Mouse (Mus musculus): ENCODE measurements around the gene Phykpl.
A peak's percentile ranks its signal among the peaks of the same experiment; 100 is the strongest.
"Not testable (repeated sequence)": the region's sequence is repeated elsewhere in the genome, so short reads cannot be mapped to it uniquely, and the experiment has no call there.

Gene Phykpl

DNA sequence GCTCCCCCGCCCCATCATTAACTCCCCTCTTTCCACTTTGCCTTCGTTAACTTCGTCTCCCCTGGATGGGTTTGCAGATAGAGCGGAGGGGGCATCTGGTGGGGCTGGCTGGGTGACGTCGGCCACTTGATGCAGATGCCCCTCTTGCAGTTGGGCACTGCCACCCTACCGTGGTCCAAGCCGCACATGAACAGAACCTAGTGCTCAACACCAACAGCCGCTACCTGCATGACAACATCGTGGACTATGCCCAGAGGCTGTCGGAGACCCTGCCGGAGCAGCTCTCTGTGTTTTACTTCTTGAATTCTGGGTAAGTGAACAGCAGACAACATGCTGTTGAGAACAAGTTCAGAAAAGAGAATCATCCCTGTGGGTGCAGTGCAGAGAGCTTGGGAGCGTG, 1.9 kb downstream of the Phykpl start:
- no peak for DNase-seq (ENCODE audit: low read depth)

GRCm38 (mm10) chr11:51587059-51587458, 2.5 kb downstream of the Phykpl start:
- no peak for DNase-seq (ENCODE audit: low read depth)

DNA sequence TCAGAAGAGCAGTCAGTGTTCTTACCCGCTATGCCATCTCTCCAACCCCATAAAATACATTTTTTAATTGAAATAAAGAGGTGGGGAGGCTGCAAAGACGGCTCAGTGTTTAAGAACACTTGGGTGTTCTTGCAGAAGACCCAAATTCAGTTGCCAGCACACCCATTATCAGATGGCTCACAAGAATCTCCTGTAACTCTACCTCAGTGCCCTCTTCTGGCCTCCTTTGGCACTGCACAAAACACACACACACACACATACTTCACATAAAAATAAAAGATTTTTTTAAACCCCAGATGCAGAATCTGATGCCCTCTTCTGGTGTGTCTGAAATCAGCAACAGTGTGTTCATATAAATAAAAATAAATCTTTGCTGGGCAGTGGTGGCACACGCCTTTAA, 4.3 kb downstream of the Phykpl start:
- peak; percentile 28 for DNase-seq (ENCODE audit: low read depth)

- DNase-seq (ENCODE audit: low read depth) = no peak
These were observed 5.4 kb downstream of the Phykpl start for GRCm38 (mm10) chr11:51590002-51590401.

- DNase-seq (ENCODE audit: low read depth) = no peak
These were observed 6.6 kb downstream of the Phykpl start for GRCm38 (mm10) chr11:51591168-51591567.

- no peak for DNase-seq (ENCODE audit: low read depth)
These were observed 7.4 kb downstream of the Phykpl start for GRCm38 (mm10) chr11:51591915-51592314.

DNA sequence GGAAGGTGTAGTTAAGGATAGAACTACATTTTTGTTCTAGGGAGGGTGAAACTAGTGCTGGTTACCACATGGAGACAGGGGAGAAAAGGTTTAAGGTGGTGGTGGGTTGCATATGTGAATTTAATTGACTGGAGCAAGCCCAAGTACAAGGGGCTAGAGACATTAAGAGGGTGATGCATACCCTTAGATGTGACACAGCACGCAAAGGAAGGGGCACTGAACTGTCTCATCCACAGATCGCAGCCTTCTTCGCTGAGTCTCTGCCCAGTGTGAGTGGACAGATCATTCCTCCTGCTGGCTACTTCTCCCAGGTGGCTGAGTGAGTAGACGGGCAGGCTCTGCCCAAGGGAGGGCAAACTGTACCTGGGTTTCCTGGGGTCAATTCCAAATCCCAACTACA, 8.8 kb downstream of the Phykpl start:
- DNase-seq (ENCODE audit: low read depth) = no peak

DNA sequence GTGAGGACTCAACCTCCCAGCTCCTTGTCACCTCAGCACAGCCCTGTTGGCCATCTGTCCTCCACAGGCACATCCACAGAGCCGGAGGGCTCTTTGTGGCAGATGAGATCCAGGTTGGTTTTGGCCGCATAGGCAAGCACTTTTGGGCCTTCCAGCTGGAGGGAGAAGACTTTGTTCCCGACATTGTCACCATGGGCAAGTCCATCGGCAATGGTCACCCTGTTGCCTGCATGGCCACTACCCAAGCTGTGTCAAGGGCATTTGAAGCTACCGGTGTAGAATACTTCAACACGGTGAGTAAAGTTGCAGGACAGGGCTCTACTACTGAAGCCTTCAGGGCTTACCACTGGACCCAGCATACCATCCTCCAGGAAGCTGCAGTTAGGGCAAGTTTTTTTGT, 9.3 kb downstream of the Phykpl start:
- no peak for DNase-seq (ENCODE audit: low read depth)

DNA sequence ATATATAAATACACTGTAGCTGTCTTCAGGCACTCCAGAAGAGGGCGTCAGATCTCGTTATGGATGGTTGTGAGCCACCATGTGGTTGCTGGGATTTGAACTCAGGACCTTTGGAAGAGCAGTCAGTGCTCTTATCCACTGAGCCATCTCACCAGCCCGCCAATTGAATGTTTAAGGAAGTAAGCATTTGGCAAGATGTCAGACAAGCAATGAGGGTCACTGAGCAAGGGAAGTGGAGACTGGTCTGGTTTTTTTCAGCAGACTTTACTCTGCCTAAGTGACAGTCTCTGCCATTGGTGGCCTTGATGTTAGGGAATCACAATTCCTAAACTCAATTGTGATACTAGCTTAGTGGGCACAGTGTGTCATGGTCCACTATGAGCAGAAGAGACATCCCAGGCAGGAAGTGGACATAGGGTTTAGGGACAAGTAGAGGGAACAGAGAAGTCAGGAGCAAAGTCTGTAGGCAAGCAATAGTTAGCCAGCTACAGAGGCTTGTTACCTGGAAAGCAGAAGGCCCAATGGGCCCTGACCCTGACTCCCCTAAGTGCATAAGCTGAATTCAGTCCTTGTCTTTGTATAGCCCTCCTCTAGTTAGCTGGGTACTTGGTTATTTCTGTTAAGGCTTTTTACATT, 10.3 kb downstream of the Phykpl start:
- DNase-seq (ENCODE audit: low read depth) = no peak

GRCm38 (mm10) chr11:51595459-51596083, 11.0 kb downstream of the Phykpl start:
- DNase-seq (ENCODE audit: low read depth) = no peak

DNA sequence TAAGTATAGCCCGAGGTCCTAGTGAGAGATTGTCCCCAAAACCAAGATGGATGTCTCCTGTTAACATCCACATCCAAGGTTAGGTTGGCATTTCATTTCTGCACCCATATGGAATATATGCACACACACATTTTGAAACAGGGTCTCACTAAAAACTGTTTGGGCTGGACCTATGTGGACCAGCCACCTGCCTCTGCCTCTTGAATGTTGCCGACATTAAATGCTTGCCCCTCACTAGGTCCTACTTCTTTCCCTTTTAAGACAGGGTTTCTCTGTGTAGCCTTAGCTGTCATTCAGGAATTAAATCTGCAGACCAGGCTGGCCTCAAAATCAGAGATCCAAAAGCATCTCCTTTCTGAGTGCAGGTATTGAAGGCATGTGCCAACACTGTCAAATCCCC, 13.0 kb downstream of the Phykpl start:
- DNase-seq (ENCODE audit: low read depth) = no peak

DNA sequence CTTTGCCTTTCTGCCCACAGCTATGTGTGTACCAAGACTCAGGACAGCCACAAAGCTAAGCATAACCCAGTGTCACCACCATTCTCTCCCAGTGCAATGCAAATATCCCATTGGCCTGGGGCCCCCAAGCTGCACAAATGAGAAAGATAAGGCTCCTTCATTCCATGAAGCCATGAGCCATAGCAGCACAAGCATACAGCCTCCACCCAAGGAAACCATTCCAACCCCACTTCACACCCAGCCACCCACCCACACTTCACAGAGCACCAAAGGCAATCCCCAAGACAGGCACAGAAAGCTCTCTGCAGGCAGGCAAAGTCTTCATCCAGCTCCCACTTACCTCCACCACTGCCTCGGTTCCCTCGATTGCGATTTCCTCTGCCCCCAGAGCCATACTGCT, 17.7 kb downstream of the Phykpl start:
- no peak for DNase-seq (ENCODE audit: low read depth)

DNA sequence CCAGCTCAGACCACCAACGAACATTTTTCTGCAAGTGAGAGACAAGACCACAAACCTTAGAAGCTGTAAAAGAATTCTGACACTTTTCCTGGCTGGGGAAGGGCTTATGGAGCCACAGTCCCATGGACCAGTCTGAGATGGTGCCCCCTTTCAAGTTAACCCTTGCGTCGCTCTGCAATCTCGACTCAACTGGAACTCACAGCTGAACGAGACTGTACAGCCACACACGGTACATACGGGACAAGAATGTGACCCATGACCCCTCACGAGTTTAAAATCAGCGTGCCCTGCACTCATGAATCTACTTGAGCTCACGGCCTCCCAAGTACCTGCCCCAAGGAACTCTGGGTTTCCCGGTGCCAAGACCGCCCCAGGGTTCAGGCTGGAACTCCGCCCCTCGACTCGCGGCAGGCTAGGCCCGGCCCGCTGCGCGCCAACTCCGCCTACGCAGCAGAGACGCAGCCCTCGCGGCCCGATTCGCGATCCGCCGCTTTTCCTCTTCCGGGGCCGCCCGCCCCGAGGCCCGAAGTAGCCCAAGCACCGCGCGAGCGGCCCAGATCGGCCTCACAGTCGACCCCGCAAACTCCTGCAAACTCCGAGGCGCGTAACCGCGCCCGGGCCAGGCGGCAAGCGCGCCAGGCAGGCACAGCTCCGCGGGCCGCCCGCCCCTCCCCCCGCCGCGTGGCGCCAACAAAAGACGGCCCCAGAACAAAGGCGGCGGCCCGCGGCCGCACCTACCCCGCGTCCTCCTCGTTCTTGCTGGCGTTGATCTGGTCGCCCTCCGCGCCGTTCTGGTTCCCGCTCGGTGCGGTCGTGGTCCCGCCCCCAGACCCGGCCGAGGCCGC, 21.3 kb downstream of the Phykpl start:
- peak; percentile 96 for DNase-seq (ENCODE audit: low read depth)

DNA sequence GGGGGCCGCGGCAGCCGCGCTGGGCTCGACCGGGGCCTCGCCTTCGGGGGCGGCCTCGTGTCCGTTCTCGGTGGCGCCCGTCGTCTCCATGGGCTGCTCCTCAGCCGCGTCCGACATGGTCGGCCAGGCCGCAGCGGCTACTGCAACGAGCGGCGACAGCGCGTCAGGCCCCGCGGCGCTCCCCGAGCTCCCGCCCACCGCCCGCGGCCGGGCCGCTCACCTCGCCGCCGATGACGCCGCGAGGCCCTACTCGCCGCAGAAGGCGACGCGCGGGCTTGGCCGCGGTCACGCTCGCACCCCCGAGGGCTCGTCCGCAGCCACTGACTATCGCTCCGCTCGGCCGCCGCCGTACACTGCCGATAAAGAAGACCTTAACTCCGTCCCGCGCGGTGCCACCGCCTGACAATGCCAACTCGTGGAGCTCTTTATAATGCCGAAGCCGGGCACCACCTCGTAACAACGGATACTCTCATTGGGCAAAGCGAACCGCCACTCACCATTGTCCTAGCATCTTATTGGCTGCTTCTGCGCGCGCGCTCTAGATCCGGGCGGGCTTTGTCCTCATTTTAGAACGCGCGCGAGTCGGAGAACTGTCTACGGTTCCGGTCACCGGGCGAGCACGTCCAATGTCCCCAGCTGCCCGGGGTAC, 22.0 kb downstream of the Phykpl start, which contains the start of gene Hnrnpab:
Gene Hnrnpab (minus strand): TSS at position 401 of the 649 bp plus-strand sequence.
- peak; percentile 98 for DNase-seq (ENCODE audit: low read depth)

- no peak for DNase-seq (ENCODE audit: low read depth)
These were observed 22.7 kb downstream of the Phykpl start for GRCm38 (mm10) chr11:51607096-51607738.

DNA sequence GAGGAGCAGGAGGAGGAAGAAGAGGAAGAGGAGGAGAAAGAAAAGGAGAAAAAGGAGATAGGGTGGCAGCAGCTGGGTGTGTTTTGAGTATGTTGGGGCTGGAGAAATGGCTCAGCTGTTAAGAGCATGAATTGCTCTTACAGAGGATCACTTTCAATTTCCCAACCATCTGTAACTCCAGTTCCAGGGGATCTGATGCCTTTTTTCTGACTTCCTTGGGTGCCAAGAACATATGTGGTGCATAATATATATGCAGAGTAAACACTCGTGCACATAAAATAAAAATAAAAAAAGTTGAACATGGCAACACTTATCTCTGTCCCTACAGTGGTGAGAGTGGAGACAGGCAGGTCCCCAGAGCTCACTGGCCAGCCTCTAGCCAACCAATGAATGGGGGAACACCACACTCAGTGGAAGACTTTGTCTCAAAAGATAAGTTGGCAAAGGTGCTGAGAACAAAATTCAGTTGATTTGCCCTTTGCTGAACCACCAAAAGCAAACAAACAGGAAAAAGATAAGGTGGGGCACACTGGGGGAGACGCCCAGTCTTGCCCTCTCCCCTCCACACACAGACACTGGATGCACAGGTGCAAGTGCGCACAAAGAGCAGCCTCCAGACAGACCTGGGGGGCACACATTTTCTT, 24.8 kb downstream of the Phykpl start:
- no peak for DNase-seq (ENCODE audit: low read depth)

- not testable (repeated sequence) for DNase-seq (ENCODE audit: low read depth)
These were observed 25.4 kb downstream of the Phykpl start for GRCm38 (mm10) chr11:51609940-51610339.

DNA sequence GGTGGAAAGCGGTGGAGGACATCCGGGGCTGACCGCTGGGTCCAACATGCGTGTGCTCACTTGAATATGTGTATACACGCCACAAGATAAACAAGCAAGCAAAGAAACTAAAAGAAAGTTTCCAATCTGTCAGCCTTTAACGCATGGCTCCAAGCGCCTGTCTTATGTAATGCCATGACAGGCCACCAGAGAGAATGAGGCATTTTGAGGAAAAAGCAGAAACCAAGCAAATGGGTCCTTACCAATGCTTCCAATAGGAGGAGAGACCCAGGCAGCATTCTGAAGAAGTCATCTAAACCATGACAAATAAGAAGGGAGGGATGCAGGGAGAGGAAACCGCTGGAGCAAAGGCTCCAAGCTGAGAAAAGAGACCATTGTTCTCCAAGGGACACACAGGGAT, 29.7 kb downstream of the Phykpl start:
- no peak for DNase-seq (ENCODE audit: low read depth)

- DNase-seq (ENCODE audit: low read depth) = peak; percentile 76
These were observed 30.6 kb downstream of the Phykpl start for GRCm38 (mm10) chr11:51615129-51615528.

GRCm38 (mm10) chr11:51615601-51616000, 31.0 kb downstream of the Phykpl start:
- peak; percentile 84 for DNase-seq (ENCODE audit: low read depth)

- DNase-seq (ENCODE audit: low read depth) = not testable (repeated sequence)
These were observed 31.6 kb downstream of the Phykpl start for GRCm38 (mm10) chr11:51616113-51616512.
